Mouse (Mus musculus) embryonic facial prominence, embryonic 14.5 days (tissue): ENCODE measurements around the gene Cntnap1. TPM values are rescaled to one million over a fixed set of nuclear protein-coding genes. Genes with fewer than 3 reads are reported as not detected.

Experiments
- ATAC-seq: fragments of 200-750 bp; cut with Nextera tagmentation; 2 replicates; pipeline ENCODE4 v1.8.0; 2017; ENCODE audit warnings: low read depth, moderate number of reproducible peaks, moderate TSS enrichment
- DNase-seq: peaks from one replicate; pipeline ENCODE4 v3.0.0-alpha.2; 2015; ENCODE audit warnings: low spot score
- H3K27ac ChIP-seq: fragments of 300-500 bp; sonication (generic); replicated peaks from 2 replicates; pipeline ENCODE4 v1.5.1; 2014; ENCODE audit warnings: low read depth, mild to moderate bottlenecking, low read length, moderate library complexity
- H3K27me3 ChIP-seq: fragments of 300-500 bp; sonication (generic); replicated peaks from 2 replicates; pipeline ENCODE4 v1.6.1; 2014; ENCODE audit warnings: low read length; ENCODE audit not compliant: control insufficient read depth, insufficient read depth
- H3K36me3 ChIP-seq: fragments of 300-500 bp; sonication (generic); 2 replicates; pipeline ENCODE4 v1.6.1; 2014; ENCODE audit warnings: low read length, mixed read lengths; ENCODE audit not compliant: control insufficient read depth, insufficient read depth
- H3K4me1 ChIP-seq: fragments of 300-500 bp; sonication (generic); 2 replicates; pipeline ENCODE4 v1.6.1; 2014; ENCODE audit warnings: antibody characterized with exemption, low read length; ENCODE audit not compliant: control insufficient read depth, insufficient read depth
- H3K4me2 ChIP-seq: fragments of 300-500 bp; sonication (generic); 2 replicates; pipeline ENCODE4 v1.6.1; 2014; ENCODE audit warnings: low read depth, mild to moderate bottlenecking, low read length, moderate library complexity, mixed read lengths
- H3K4me3 ChIP-seq: fragments of 300-500 bp; sonication (generic); 2 replicates; pipeline ENCODE4 v1.5.1; 2014; ENCODE audit warnings: low read depth, mild to moderate bottlenecking, low read length
- H3K9ac ChIP-seq: fragments of 300-500 bp; sonication (generic); 2 replicates; pipeline ENCODE4 v1.6.1; 2014; ENCODE audit warnings: low read depth, mild to moderate bottlenecking, low read length, moderate library complexity, mixed read lengths
- H3K9me3 ChIP-seq: fragments of 300-500 bp; sonication (generic); 2 replicates; pipeline ENCODE4 v1.6.1; 2016; ENCODE audit warnings: low read length; ENCODE audit not compliant: control insufficient read depth
- WGBS: fragments of 180-500 bp; shearing (Covaris S2); extraction: QIAGEN DNeasy Blood & Tissue Kit; methylation state at CpG from one replicate; pipeline ENCODE4 v1.1.7; 2014; 5-methylcytosine and 5-hydroxymethylcytosine counted together
- polyA plus RNA-seq: library from polyadenylated mRNA; unstranded; fragments of >200 nt; fragmentation: Nextera tagmentation; extraction: Ambion mirVana; gene quantifications from 2 replicates; pipeline ENCODE4 v1.2.1, GENCODE M21; 2014

Cntnap1 gene
- polyA plus RNA-seq, 1 experiment from 2014 or later: 1.9 TPM

GRCm38 (mm10) chr11:101176933-101177773, 6.8 kb downstream of the Cntnap1 start:
- Histone ChIP-seq H3K4me2 (peak overlapping the region; percentile 58), H3K27me3 (peaks cover 41% of the 10 kb centered on the region), H3K27ac (no peak overlapping the region), H3K9me3 (no peaks in the 10 kb centered on the region), H3K36me3 (no peaks in the 10 kb centered on the region), H3K4me1 (peaks cover 27% of the 10 kb centered on the region), H3K9ac (no peak overlapping the region), H3K4me3 (peak overlapping the region; percentile 29; the same call in 1 of the 2 replicates)
- 0 out of 2 replicates have a peak, but pooled peaks have one; percentile 12 for ATAC-seq
- peak; percentile 67 for DNase-seq
- 26% methylated on average over 22 of the region's 22 CpGs for WGBS

GRCm38 (mm10) chr11:101178061-101179058, 8.0 kb downstream of the Cntnap1 start:
- no peak overlapping the region for H3K4me2 ChIP-seq
- H3K27ac ChIP-seq: no peak overlapping the region
- H3K4me1 ChIP-seq: peaks cover 17% of the 10 kb centered on the region
- no peaks in the 10 kb centered on the region for H3K9me3 ChIP-seq
- no peak overlapping the region for H3K4me3 ChIP-seq
- H3K9ac ChIP-seq: peak overlapping the region; percentile 22; the same call in 1 of the 2 replicates
- no peaks in the 10 kb centered on the region for H3K36me3 ChIP-seq
- no peak for DNase-seq
- 54% methylated on average over 36 of the region's 36 CpGs for WGBS
- H3K27me3 ChIP-seq: peaks cover 41% of the 10 kb centered on the region
- no peak for ATAC-seq

- no peak overlapping the region for H3K4me2 ChIP-seq
- no peak overlapping the region for H3K27ac ChIP-seq
- no peak for ATAC-seq
- H3K9ac ChIP-seq: no peak overlapping the region
- peaks cover 37% of the 10 kb centered on the region for H3K27me3 ChIP-seq
- 78% methylated on average over 15 of the region's 15 CpGs for WGBS
- H3K36me3 ChIP-seq: no peaks in the 10 kb centered on the region
- no peaks in the 10 kb centered on the region for H3K9me3 ChIP-seq
- peaks cover 8% of the 10 kb centered on the region for H3K4me1 ChIP-seq
- no peak for DNase-seq
- no peak overlapping the region for H3K4me3 ChIP-seq
Observed at GRCm38 (mm10) chr11:101179306-101179705, 9.0 kb downstream of the Cntnap1 start.

- Histone ChIP-seq H3K27me3 (peaks cover 31% of the 10 kb centered on the region), H3K9me3 (no peaks in the 10 kb centered on the region), H3K4me2 (no peak overlapping the region), H3K9ac (no peak overlapping the region), H3K27ac (no peak overlapping the region), H3K4me1 (0 out of 2 replicates have a peak, but pooled peaks cover 3% of the 10 kb centered on the region), H3K4me3 (no peak overlapping the region), H3K36me3 (no peaks in the 10 kb centered on the region)
- ATAC-seq (no peak), DNase-seq (no peak)
- 63% methylated on average over 17 of the region's 17 CpGs for WGBS
Observed at GRCm38 (mm10) chr11:101180261-101180660, 9.9 kb downstream of the Cntnap1 start.

- Histone ChIP-seq H3K36me3 (no peaks in the 10 kb centered on the region), H3K4me1 (0 out of 2 replicates have a peak, but pooled peaks cover 3% of the 10 kb centered on the region), H3K4me3 (no peak overlapping the region), H3K27me3 (peaks cover 23% of the 10 kb centered on the region), H3K27ac (no peak overlapping the region), H3K4me2 (no peak overlapping the region), H3K9ac (no peak overlapping the region), H3K9me3 (no peaks in the 10 kb centered on the region)
- DNase-seq: peak; percentile 72
- WGBS: 42% methylated on average over 10 of the region's 10 CpGs
- ATAC-seq: no peak
Observed at GRCm38 (mm10) chr11:101180846-101181740, 10.8 kb downstream of the Cntnap1 start.

GRCm38 (mm10) chr11:101181961-101182360, 11.6 kb downstream of the Cntnap1 start:
- ATAC-seq (no peak), DNase-seq (no peak)
- Histone ChIP-seq H3K4me2 (no peak overlapping the region), H3K9ac (no peak overlapping the region), H3K4me1 (0 out of 2 replicates have a peak, but pooled peaks cover 2% of the 10 kb centered on the region), H3K36me3 (no peaks in the 10 kb centered on the region), H3K27ac (no peak overlapping the region), H3K4me3 (no peak overlapping the region), H3K27me3 (peaks cover 15% of the 10 kb centered on the region), H3K9me3 (no peaks in the 10 kb centered on the region)
- 92% methylated on average over 11 of the region's 11 CpGs for WGBS

- ATAC-seq (no peak), DNase-seq (no peak)
- Histone ChIP-seq H3K4me2 (no peak overlapping the region), H3K27me3 (peaks cover 5% of the 10 kb centered on the region), H3K9ac (no peak overlapping the region), H3K4me3 (no peak overlapping the region), H3K27ac (no peak overlapping the region), H3K4me1 (no peaks in the 10 kb centered on the region), H3K36me3 (no peaks in the 10 kb centered on the region), H3K9me3 (no peaks in the 10 kb centered on the region)
- WGBS: 75% methylated on average over 14 of the region's 14 CpGs
Observed at GRCm38 (mm10) chr11:101182771-101183517, 12.6 kb downstream of the Cntnap1 start.
